Mouse (Mus musculus) bone marrow macrophage, adult 2 months (primary cell): ENCODE results near the gene Dlk1.

Experiments
- CTCF ChIP-seq: IDR thresholded peaks from 2 replicates; pipeline ENCODE4 v1.5.1; 2012; ENCODE audit warnings: low read depth, mild to moderate bottlenecking, low read length, moderate library complexity
- POLR2A ChIP-seq: IDR thresholded peaks from 2 replicates; pipeline ENCODE4 v1.6.1; 2012; ENCODE audit warnings: mild to moderate bottlenecking, low read depth, low read length, borderline replicate concordance

- TF ChIP-seq POLR2A (no peak), CTCF (no peak)
Observed at GRCm38 (mm10) chr12:109432475-109433130, 20.0 kb upstream of the Dlk1 start.
